Mouse (Mus musculus) liver, embryonic 12.5 days (tissue): ENCODE results near the gene 2700081O15Rik. TPM values are rescaled to one million over a fixed set of nuclear protein-coding genes. Genes with fewer than 3 reads are reported as not detected.
"Not testable (repeated sequence)": the region's sequence is repeated elsewhere in the genome, so short reads cannot be mapped to it uniquely, and the experiment has no call there.

Experiments used
- ATAC-seq: fragments of 200-750 bp; cut with Nextera tagmentation; 2 replicates; pipeline ENCODE4 v1.8.0; 2017; ENCODE audit warnings: moderate number of reproducible peaks, mild to moderate bottlenecking, moderate library complexity
- H3K27ac ChIP-seq: fragments of 300-500 bp; sonication (generic); 2 replicates; pipeline ENCODE4 v1.5.1; 2016; ENCODE audit warnings: mild to moderate bottlenecking
- H3K27me3 ChIP-seq: fragments of 300-500 bp; sonication (generic); replicated peaks from 2 replicates; pipeline ENCODE4 v1.6.1; 2016; ENCODE audit warnings: mild to moderate bottlenecking, moderate library complexity
- H3K36me3 ChIP-seq: fragments of 300-500 bp; sonication (generic); 2 replicates; pipeline ENCODE4 v1.6.1; 2016; ENCODE audit warnings: mild to moderate bottlenecking, moderate library complexity
- H3K4me1 ChIP-seq: fragments of 300-500 bp; sonication (generic); 2 replicates; pipeline ENCODE4 v1.6.1; 2016
- H3K4me2 ChIP-seq: fragments of 300-500 bp; sonication (generic); 2 replicates; pipeline ENCODE4 v1.6.1; 2016; ENCODE audit warnings: mild to moderate bottlenecking, moderate library complexity
- H3K4me3 ChIP-seq: fragments of 300-500 bp; sonication (generic); 2 replicates; pipeline ENCODE4 v1.5.1; 2016; ENCODE audit warnings: mild to moderate bottlenecking, moderate library complexity
- H3K9ac ChIP-seq: fragments of 300-500 bp; sonication (generic); 2 replicates; pipeline ENCODE4 v1.6.1; 2016; ENCODE audit warnings: mild to moderate bottlenecking, moderate library complexity
- H3K9me3 ChIP-seq: fragments of 300-500 bp; sonication (generic); replicated peaks from 2 replicates; pipeline ENCODE4 v1.6.1; 2016; ENCODE audit warnings: mild to moderate bottlenecking, moderate library complexity
- WGBS: fragments of 180-500 bp; shearing (Covaris S2); methylation state at CpG from one replicate; pipeline ENCODE4 v1.1.7; 2016; ENCODE audit not compliant: insufficient replicate concordance; 5-methylcytosine and 5-hydroxymethylcytosine counted together
- polyA plus RNA-seq: library from polyadenylated mRNA; unstranded; fragments of >200 nt; fragmentation: Nextera tagmentation; extraction: Ambion mirVana; gene quantifications from 2 replicates; pipeline ENCODE4 v1.2.1, GENCODE M21; 2016

2700081O15Rik gene
- polyA plus RNA-seq, 1 experiment from 2014 or later = 1.9 TPM

DNA sequence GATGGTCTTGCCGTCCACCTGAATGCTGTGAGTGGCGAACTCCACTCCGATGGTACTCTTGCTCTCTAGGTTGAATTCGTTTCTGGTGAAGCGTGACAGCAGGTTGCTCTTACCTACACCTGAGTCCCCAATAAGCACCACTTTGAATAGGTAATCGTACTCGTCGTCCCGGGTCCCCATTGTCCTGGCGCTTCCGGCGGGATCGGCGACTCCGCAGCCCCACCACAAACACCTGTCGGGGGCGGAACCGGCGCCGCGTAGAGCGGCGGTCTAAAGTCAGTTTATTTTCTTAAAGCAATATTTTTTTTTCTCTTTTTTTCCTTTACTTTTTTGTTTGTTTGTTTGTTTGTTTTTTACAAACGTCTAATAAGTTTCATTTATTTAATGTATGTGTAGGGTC, 18.5 kb upstream of the 2700081O15Rik start:
- not testable (repeated sequence) for H3K9me3 ChIP-seq, H3K27ac ChIP-seq, H3K4me3 ChIP-seq, H3K9ac ChIP-seq, H3K36me3 ChIP-seq, H3K4me1 ChIP-seq, H3K4me2 ChIP-seq, ATAC-seq
- 38% methylated on average over 24 of the region's 24 CpGs for WGBS
- peaks cover 32% of the 10 kb centered on the region for H3K27me3 ChIP-seq

DNA sequence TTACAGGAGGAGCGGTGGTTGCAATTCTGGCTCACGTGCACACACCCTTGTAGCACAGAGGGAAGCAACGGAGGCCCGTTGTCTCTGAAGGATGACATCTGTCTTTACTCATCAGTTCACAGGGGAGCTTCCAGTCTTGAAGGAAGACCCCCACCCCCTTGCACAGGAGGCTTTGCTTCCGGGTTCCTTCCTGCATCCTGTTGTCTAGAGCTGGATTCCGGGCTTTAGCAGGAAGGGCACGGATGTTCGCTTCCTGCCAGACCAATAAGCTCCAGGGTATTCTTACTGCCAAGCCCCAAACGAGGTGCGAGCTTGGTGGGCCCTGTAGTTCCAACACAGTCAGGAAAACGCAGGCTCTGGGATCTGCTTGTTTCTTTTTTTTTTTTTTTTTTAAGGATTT, 16.8 kb upstream of the 2700081O15Rik start:
- no peaks in the 10 kb centered on the region for H3K4me1 ChIP-seq
- H3K9me3 ChIP-seq = no peaks in the 10 kb centered on the region
- no peak overlapping the region for H3K9ac ChIP-seq
- no peaks in the 10 kb centered on the region for H3K36me3 ChIP-seq
- no peak overlapping the region for H3K4me2 ChIP-seq
- no peak overlapping the region for H3K27ac ChIP-seq
- 38% methylated on average over 11 of the region's 11 CpGs for WGBS
- no peak for ATAC-seq
- peaks cover 40% of the 10 kb centered on the region for H3K27me3 ChIP-seq
- H3K4me3 ChIP-seq = no peak overlapping the region

DNA sequence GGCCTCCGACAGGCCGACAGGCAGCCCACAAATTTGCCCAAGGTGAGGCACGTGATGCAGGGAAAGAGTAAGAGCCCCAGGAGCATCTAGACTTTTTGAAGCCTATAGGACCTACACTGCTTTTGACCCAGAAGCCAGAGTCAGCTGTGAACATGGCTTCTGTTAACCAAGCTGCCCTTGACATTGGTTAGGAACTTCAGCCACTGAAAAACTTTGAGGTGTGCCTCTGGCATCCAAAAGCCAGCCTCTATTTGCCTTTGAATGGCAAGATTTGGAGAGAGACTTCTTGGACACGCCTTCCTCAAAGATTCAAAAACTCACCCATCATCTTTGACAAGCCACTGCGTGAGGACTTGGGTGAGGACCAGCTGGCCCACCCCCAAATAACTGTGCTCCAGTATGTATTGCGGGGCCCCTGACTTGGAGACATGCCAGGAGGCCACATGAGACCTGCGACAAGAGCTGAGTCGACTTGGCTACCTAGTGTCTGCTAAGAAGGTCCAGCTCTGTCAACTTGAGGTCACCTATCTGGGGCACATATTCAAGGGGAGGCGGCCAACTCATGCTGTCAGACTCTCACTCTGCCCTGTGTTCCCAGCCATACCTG, 12.7 kb upstream of the 2700081O15Rik start:
- H3K4me2 ChIP-seq = no peak overlapping the region
- no peak overlapping the region for H3K27ac ChIP-seq
- no peak for ATAC-seq
- no peak overlapping the region for H3K9ac ChIP-seq
- H3K4me1 ChIP-seq = no peaks in the 10 kb centered on the region
- WGBS = 61% methylated on average over 9 of the region's 9 CpGs
- H3K27me3 ChIP-seq = peaks cover 30% of the 10 kb centered on the region
- H3K9me3 ChIP-seq = no peaks in the 10 kb centered on the region
- H3K36me3 ChIP-seq = no peaks in the 10 kb centered on the region
- no peak overlapping the region for H3K4me3 ChIP-seq

DNA sequence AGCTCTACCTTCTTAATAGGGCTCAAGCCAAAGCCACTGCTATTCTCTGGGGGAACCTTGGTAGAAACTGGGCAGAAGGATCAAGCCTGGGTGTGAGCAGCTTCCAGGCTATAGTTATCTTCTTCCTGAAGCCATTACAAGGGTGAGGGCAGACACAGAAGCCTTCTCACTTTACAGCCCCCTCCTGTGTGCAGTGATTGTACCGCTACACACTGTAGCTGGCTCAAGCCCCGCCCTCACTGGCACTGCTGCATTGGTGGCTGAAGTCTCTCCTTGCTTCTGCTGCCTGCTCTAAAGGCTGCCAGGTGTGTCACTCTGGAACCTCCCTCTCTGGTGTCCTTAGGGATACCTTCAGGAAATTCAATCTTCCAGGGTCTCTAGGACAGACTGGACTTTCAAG, 5.1 kb upstream of the 2700081O15Rik start:
- H3K9ac ChIP-seq = no peak overlapping the region
- no peaks in the 10 kb centered on the region for H3K36me3 ChIP-seq
- H3K4me1 ChIP-seq = peaks cover 16% of the 10 kb centered on the region
- H3K27ac ChIP-seq = no peak overlapping the region
- WGBS = 57% methylated on average over 2 of the region's 2 CpGs
- H3K4me3 ChIP-seq = no peak overlapping the region
- no peak for ATAC-seq
- no peak overlapping the region for H3K4me2 ChIP-seq
- H3K9me3 ChIP-seq = no peaks in the 10 kb centered on the region
- peaks cover 50% of the 10 kb centered on the region for H3K27me3 ChIP-seq

DNA sequence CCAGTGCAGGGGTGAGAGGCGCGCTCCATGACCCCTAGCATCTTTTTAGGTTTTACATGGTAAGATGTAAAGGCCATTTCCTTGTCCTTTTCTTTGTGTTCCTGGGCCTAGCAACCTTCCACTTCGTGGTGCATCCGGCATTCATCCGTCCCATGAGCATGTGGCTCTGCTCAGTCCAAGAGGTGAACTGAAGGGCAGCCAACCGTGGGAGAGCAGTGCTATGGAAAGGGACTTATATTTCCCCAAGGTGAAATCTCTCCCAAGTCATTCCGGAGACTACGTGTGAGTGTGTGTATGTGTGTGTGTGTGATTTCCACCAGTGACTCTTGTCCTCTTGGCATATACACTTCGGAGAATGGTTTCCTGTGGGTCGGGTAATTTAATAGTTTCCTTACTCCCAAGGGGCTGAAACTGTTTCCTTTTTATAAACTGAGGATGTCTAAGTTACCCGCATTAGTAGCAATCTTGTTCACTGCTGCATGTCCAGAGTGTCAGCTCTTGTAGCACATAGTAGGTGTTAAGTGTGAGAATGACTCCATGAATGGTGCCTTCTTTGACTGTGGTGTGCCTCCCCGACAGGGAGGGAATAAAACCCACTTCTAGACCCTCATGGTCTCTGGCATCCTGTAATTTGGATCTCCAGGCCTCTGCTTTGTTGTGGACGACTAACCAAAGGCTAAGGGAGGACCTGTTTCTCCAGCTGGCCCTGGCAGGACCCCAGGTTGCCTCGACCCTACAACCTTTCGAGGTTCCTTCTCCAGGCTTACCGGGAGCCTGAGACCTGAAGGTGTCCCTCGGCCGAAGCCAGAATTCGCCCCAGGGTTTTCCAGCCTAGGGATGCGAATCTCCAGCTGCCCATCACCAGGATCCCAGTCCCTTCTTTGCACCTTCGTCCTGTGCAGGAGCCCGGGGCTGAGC, 1.2 kb upstream of the 2700081O15Rik start:
- ATAC-seq = no peak
- 45% methylated on average over 22 of the region's 22 CpGs for WGBS
- peak overlapping the region; percentile 95 for H3K4me2 ChIP-seq
- H3K9ac ChIP-seq = peak overlapping the region; percentile 86
- no peaks in the 10 kb centered on the region for H3K9me3 ChIP-seq
- H3K4me3 ChIP-seq = peak overlapping the region; percentile 89
- H3K27me3 ChIP-seq = peaks cover 52% of the 10 kb centered on the region
- H3K36me3 ChIP-seq = peaks cover 13% of the 10 kb centered on the region
- H3K4me1 ChIP-seq = peaks cover 52% of the 10 kb centered on the region
- peak overlapping the region; percentile 80 for H3K27ac ChIP-seq

DNA sequence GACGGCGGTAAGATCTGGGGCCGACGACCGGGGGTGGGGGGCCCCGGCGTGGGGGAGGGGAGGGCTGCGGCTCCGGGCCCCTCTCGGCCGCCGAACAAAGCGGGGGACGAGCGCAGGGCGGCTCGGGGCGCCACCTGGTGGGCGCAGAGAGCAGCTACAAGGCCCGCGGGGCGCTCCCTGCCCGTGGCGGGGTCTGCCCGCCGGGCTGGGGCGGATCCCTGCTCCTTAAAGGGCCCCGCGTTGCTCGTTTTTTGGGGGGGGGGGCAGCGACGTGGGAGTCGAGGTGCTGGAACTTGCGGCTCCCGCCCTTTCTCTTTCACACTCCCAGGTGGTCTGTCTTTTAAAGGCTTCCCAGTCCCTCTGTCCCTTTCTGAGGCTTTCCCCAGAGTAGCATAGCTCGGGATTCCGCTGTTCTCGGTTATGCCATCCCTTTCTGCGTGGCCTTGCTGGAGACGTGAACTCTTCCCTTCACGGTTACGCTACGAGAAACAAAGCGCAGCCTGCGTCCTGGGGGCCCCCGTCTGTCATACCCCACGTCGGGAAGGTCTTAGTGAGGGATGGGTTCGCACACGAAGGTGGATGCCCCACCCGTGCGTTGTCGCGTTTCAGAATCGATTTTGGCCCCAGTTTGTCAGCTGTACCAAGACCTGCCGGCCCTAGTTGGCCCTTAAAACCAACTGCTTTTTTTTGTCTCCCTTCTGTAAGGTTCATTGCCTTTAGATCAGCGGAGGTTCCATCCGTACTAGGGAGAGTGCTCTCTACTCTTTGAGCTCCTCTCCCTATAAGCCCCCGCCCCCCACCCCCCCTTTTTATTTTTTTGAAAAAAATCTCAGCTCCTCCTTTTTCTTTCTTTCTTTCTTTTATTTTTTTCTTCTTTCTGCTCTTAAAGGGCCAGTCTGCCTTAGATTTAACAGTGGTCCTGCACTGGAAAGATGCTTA, 755 bp downstream of the 2700081O15Rik start:
- H3K27me3 ChIP-seq = peaks cover 60% of the 10 kb centered on the region
- no peaks in the 10 kb centered on the region for H3K9me3 ChIP-seq
- H3K4me2 ChIP-seq = peak overlapping the region; percentile 95
- peaks cover 33% of the 10 kb centered on the region for H3K36me3 ChIP-seq
- under 1% methylated on average over 59 of the region's 59 CpGs for WGBS
- ATAC-seq = peak; percentile 68
- H3K9ac ChIP-seq = peak overlapping the region; percentile 86
- peak overlapping the region; percentile 89 for H3K4me3 ChIP-seq
- H3K27ac ChIP-seq = peak overlapping the region; percentile 80
- peaks cover 71% of the 10 kb centered on the region for H3K4me1 ChIP-seq

DNA sequence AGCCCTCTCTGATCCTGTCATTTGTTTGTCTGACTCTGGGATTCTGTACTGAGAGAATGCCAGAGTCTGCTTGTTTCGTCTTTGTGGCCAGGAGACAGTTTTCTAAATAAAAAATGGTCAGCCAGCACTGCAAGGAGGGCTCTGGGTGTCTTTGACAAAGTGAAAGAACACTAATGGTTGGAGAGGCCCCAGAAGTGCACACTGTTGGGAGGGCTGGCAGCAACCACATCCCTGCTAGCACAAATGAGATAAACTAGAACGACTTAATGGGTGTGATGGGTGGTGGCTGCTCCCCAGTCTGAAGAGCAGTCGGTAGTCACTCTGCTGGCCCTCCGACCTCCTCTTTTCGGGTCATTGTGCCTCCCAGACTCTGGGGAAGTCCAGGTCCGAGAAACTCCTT, 1.7 kb downstream of the 2700081O15Rik start:
- Histone ChIP-seq H3K9me3 (no peaks in the 10 kb centered on the region), H3K27me3 (peaks cover 57% of the 10 kb centered on the region), H3K27ac (peak overlapping the region; percentile 45), H3K36me3 (peaks cover 43% of the 10 kb centered on the region), H3K4me3 (peak overlapping the region; percentile 89), H3K4me1 (peaks cover 74% of the 10 kb centered on the region), H3K9ac (peak overlapping the region; percentile 86), H3K4me2 (peak overlapping the region; percentile 95)
- ATAC-seq = peak; percentile 61
- WGBS = 19% methylated on average over 6 of the region's 6 CpGs

DNA sequence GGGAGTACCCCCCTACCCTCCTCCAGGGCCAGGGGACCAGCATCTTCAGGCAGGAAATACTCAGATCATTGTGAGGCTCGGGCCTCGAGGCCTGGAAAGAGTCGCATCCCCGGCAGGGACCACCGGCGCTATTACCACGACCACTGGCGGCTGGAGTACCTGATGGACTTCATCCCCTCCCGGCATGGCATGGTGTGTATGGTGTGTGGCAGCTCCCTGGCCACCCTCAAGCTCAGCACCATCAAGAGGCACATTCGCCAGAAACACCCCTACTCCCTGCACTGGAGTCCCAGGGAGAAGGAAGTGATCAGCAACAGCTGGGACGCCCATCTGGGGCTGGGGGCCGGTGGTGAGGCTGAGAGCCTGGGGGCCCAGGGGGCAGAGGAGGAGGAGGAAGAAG, 2.7 kb downstream of the 2700081O15Rik start:
- Histone ChIP-seq H3K9ac (no peak overlapping the region), H3K4me1 (peaks cover 74% of the 10 kb centered on the region), H3K4me2 (peak overlapping the region; percentile 95), H3K27me3 (peaks cover 48% of the 10 kb centered on the region), H3K27ac (no peak overlapping the region), H3K36me3 (peaks cover 52% of the 10 kb centered on the region), H3K9me3 (no peaks in the 10 kb centered on the region), H3K4me3 (no peak overlapping the region)
- whole genome bisulfite sequencing = 61% methylated on average over 12 of the region's 12 CpGs
- ATAC-seq = no peak

DNA sequence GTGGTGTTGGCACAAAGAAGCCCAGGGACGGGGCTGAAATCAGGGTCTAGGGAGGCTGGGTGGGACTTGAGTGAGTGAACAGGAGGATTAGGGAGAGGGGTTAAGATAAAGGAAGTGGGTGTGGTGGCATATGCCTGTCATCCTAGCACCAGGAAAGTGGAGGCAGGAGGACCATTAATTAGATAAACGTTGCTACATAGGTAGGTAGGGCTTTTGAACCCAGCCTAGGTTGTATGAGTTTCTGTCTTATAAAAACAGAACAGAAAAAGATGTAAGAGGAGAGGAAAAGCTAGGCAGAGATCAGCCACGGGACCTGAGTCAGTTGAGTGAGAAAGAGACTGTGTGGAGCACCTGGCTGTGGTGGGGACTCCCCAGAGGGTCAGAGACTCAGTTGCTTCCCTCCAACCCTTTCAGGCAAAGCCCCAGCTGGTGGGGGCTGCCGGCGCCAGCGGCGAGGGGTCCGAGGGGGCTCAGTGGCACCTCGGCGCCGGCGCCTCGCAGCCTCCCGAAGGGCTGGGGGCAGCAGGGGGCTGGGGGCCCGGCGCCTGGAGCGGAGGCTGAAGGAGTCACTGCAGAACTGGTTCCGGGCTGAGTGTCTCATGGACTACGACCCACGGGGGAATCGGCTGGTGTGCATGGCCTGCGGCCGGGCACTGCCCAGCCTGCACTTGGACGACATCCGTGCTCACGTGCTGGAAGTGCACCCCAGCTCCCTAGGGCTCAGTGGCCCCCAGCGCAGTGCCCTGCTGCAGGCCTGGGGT, 3.6 kb downstream of the 2700081O15Rik start:
- Histone ChIP-seq H3K9me3 (no peaks in the 10 kb centered on the region), H3K4me1 (peaks cover 71% of the 10 kb centered on the region), H3K9ac (no peak overlapping the region), H3K27me3 (peaks cover 39% of the 10 kb centered on the region), H3K4me2 (no peak overlapping the region), H3K27ac (no peak overlapping the region), H3K4me3 (no peak overlapping the region), H3K36me3 (peaks cover 61% of the 10 kb centered on the region)
- 80% methylated on average over 27 of the region's 27 CpGs for WGBS
- no peak for ATAC-seq

DNA sequence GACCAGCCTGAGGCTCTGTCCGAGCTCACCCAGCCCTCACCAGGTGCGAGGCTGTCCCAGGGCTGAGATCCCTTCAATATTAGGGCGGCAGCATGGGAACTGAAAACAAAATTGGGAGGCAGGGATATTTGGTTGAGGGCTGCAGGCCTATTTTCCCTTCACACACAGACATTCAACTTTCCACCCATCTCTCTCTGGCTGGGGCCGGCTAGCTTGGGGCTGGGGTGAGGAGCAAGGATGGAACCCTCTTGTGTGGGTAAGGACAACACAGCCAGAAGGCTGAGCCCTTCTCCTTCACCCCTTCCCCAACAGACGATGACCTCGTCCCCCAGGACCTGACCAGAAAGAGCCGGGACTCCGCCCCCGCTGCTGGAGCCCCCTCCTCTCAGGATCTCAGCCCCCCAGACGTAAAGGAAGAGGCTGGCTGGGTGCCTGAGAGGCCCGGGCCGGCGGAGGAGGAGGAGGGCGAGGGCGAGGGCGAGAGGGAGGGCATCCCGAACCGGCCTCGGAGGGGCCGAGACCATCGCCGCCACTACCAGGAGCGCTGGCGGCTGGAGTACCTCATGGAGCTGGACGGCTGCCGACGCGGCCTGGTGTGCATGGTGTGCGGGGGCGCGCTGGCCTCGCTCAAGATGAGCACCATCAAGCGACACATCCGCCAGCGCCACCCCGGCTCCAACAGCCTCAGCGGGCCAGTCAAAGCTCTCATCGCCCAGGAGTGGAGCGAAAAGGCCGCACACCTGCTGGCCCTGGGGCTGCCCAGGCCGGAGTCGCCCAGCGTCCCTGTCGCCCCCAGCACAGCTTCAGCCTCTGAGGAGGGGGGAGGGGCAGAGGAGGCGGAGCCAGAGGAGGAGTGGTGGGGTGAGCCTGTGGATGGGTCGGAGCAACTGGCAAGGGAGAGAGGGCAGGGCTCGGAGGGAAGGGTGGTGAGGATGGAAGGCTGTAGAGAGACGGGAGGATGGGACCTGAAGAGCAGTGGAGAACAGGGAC, 4.5 kb downstream of the 2700081O15Rik start:
- no peak for ATAC-seq

More for the DNA sequence above, 4.5 kb downstream of the 2700081O15Rik start:
- Histone ChIP-seq H3K9ac (no peak overlapping the region; the same call in 1 of the 2 replicates), H3K27me3 (peaks cover 31% of the 10 kb centered on the region), H3K4me2 (peak overlapping the region; percentile 43), H3K9me3 (no peaks in the 10 kb centered on the region), H3K27ac (no peak overlapping the region; the same call in 1 of the 2 replicates), H3K36me3 (peaks cover 69% of the 10 kb centered on the region), H3K4me1 (peaks cover 62% of the 10 kb centered on the region), H3K4me3 (0 out of 2 replicates have a peak overlapping the region, but pooled peaks have one; percentile 15)
- WGBS = 61% methylated on average over 46 of the region's 48 CpGs
